Mouse (Mus musculus) v-Abl transformed pro-B cells (cell line): Measurements from ENCODE around the gene Ltbp1.

ENCODE experiments used
- in situ Hi-C, 2 experiments: fragments of 400-800 bp; cut with MboI; formaldehyde crosslinking; loops; one replicate each; pipeline ENCODE4 v1.15.1; 2025; ENCODE audit not compliant: unreplicated experiment in 2 of 2

Ltbp1 gene

GRCm38 (mm10) chr17:75051440-75051925, 46.1 kb downstream of the Ltbp1 start:
- in situ Hi-C loops = no loop called here

GRCm38 (mm10) chr17:75055235-75055634, 49.9 kb downstream of the Ltbp1 start:
- in situ Hi-C loops = no loop called here

- in situ Hi-C loops = no loop called here
Observed at GRCm38 (mm10) chr17:75055961-75056360, 50.6 kb downstream of the Ltbp1 start.

- in situ Hi-C loops = no loop called here
Observed at GRCm38 (mm10) chr17:75056631-75057030, 51.3 kb downstream of the Ltbp1 start.

GRCm38 (mm10) chr17:75066340-75066739, 61.0 kb downstream of the Ltbp1 start:
- in situ Hi-C loops = no loop called here

GRCm38 (mm10) chr17:75067314-75067713, 61.9 kb downstream of the Ltbp1 start:
- in situ Hi-C loops = no loop called here

GRCm38 (mm10) chr17:75069232-75069631, 63.9 kb downstream of the Ltbp1 start:
- in situ Hi-C loops = no loop called here

- in situ Hi-C loops = no loop called here
Observed at GRCm38 (mm10) chr17:75071174-75071573, 65.8 kb downstream of the Ltbp1 start.

- in situ Hi-C loops = no loop called here
Observed at GRCm38 (mm10) chr17:75071749-75072148, 66.4 kb downstream of the Ltbp1 start.

GRCm38 (mm10) chr17:75073887-75074286, 68.5 kb downstream of the Ltbp1 start:
- in situ Hi-C loops = no loop called here

GRCm38 (mm10) chr17:75074978-75075699, 69.8 kb downstream of the Ltbp1 start:
- in situ Hi-C loops = no loop called here

GRCm38 (mm10) chr17:75081401-75081800, 76.0 kb downstream of the Ltbp1 start:
- in situ Hi-C loops = no loop called here

GRCm38 (mm10) chr17:75082449-75082848, 77.1 kb downstream of the Ltbp1 start:
- in situ Hi-C loops = no loop called here

GRCm38 (mm10) chr17:75087296-75087941, 82.1 kb downstream of the Ltbp1 start:
- in situ Hi-C loops = no loop called here

- in situ Hi-C loops = no loop called here
Observed at GRCm38 (mm10) chr17:75088232-75088631, 82.9 kb downstream of the Ltbp1 start.

GRCm38 (mm10) chr17:75088727-75089126, 83.4 kb downstream of the Ltbp1 start:
- in situ Hi-C loops = no loop called here

- in situ Hi-C loops = no loop called here
Observed at GRCm38 (mm10) chr17:75090556-75090955, 85.2 kb downstream of the Ltbp1 start.

- in situ Hi-C loops = no loop called here
Observed at GRCm38 (mm10) chr17:75093563-75093962, 88.2 kb downstream of the Ltbp1 start.

GRCm38 (mm10) chr17:75094591-75094990, 89.2 kb downstream of the Ltbp1 start:
- in situ Hi-C loops = no loop called here

- in situ Hi-C loops = no loop called here
Observed at GRCm38 (mm10) chr17:75096727-75097126, 91.4 kb downstream of the Ltbp1 start.

GRCm38 (mm10) chr17:75097367-75097766, 92.0 kb downstream of the Ltbp1 start:
- in situ Hi-C loops = no loop called here

- in situ Hi-C loops = no loop called here
Observed at GRCm38 (mm10) chr17:75101215-75101614, 95.8 kb downstream of the Ltbp1 start.
